Mouse (Mus musculus) forebrain, embryonic 14.5 days (tissue): ENCODE data around the gene Gm17651. TPM values are rescaled to one million over a fixed set of nuclear protein-coding genes. Genes with fewer than 3 reads are reported as not detected.

Experiments
- ATAC-seq: fragments of 200-750 bp; cut with Nextera tagmentation; 2 replicates; pipeline ENCODE4 v1.8.0; 2017; ENCODE audit warnings: mild to moderate bottlenecking, moderate library complexity
- DNase-seq: peaks from one replicate; pipeline ENCODE4 v3.0.0-alpha.2; 2015; ENCODE audit warnings: low spot score
- H3K27ac ChIP-seq: fragments of 300-500 bp; sonication (generic); 2 replicates; pipeline ENCODE4 v1.5.1; 2014; ENCODE audit warnings: low read depth, mild to moderate bottlenecking, control low read depth, low read length, moderate library complexity
- H3K27me3 ChIP-seq: fragments of 300-500 bp; sonication (generic); replicated peaks from 2 replicates; pipeline ENCODE4 v1.6.1; 2014; ENCODE audit warnings: low read length, control low read depth, mixed read lengths; ENCODE audit not compliant: control insufficient read depth, insufficient read depth
- H3K36me3 ChIP-seq: fragments of 300-500 bp; sonication (generic); 2 replicates; pipeline ENCODE4 v1.6.1; 2014; ENCODE audit warnings: low read length, control low read depth; ENCODE audit not compliant: control insufficient read depth, insufficient read depth
- H3K4me1 ChIP-seq: fragments of 300-500 bp; sonication (generic); 2 replicates; pipeline ENCODE4 v1.6.1; 2014; ENCODE audit warnings: antibody characterized with exemption, low read length, control low read depth; ENCODE audit not compliant: control insufficient read depth, insufficient read depth
- H3K4me2 ChIP-seq: fragments of 300-500 bp; sonication (generic); 2 replicates; pipeline ENCODE4 v1.6.1; 2014; ENCODE audit warnings: mild to moderate bottlenecking, control low read depth, low read length
- H3K4me3 ChIP-seq: fragments of 300-500 bp; sonication (generic); 2 replicates; pipeline ENCODE4 v1.5.1; 2014; ENCODE audit warnings: low read depth, low read length, control low read depth
- H3K9ac ChIP-seq: fragments of 300-500 bp; sonication (generic); 2 replicates; pipeline ENCODE4 v1.6.1; 2014; ENCODE audit warnings: mild to moderate bottlenecking, low read length, control low read depth, moderate library complexity
- H3K9me3 ChIP-seq: fragments of 300-500 bp; sonication (generic); replicated peaks from 2 replicates; pipeline ENCODE4 v1.6.1; 2016; ENCODE audit warnings: low read length, control low read depth, mixed read lengths; ENCODE audit not compliant: control insufficient read depth
- WGBS: fragments of 180-500 bp; shearing (Covaris S2); extraction: QIAGEN DNeasy Blood & Tissue Kit; methylation state at CpG from one replicate; pipeline ENCODE4 v1.1.7; 2014; 5-methylcytosine and 5-hydroxymethylcytosine counted together
- polyA plus RNA-seq: library from polyadenylated mRNA; unstranded; fragments of >200 nt; fragmentation: Nextera tagmentation; extraction: Ambion mirVana; gene quantifications from 2 replicates; pipeline ENCODE4 v1.2.1, GENCODE M21; 2014

Gene Gm17651
- polyA plus RNA-seq, 1 experiment from 2014 or later: not detected

DNA sequence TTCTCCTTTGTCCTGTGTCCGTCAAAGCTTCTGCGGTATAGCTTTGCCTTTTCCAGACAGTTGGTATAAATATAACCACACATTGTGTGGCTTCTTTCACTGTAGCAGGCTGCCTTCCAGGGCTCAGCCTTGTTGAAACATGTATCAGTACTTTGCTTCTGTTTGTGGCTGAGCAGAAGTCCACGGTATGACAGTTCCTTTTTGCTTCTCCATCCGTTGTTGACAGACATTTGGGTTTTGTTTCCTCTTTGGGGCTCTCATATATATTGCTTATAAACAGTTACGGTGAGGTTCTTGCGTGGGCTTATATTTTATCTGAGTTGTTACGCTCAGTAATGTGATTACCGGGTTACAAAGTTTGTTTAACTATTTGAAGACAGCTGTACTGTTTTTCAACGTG, 9.0 kb downstream of the Gm17651 start:
- no peak overlapping the region for H3K4me3 ChIP-seq
- no peak overlapping the region for H3K27ac ChIP-seq
- no peak overlapping the region for H3K9ac ChIP-seq
- no peak overlapping the region for H3K4me2 ChIP-seq
- H3K9me3 ChIP-seq: no peaks in the 10 kb centered on the region
- peaks cover 45% of the 10 kb centered on the region for H3K36me3 ChIP-seq
- 93% methylated on average over 9 of the region's 9 CpGs for WGBS
- H3K27me3 ChIP-seq: no peaks in the 10 kb centered on the region
- H3K4me1 ChIP-seq: no peaks in the 10 kb centered on the region
- no peak for DNase-seq
- ATAC-seq: no peak

DNA sequence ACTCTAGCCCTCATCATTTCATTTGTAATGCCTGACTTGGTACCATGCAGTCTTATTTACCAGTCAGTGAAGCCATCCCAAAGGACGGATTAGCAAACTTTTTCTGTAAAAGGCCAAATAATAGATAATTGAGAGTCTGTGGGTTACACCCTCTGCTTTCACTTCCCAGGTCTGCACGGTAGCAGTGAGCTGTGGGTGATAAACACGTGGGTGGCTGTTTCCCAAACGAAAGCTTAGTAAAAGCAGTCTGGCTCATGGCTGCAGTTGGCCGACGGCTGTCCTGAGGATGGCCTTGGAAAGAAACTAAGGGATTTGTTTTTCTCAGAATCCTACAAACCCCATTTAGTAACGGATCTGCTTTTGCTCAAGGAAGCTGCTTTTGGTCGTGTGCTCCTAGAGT, 13.3 kb downstream of the Gm17651 start:
- 67% methylated on average over 8 of the region's 8 CpGs for WGBS
- Histone ChIP-seq H3K9me3 (no peaks in the 10 kb centered on the region), H3K9ac (no peak overlapping the region), H3K27me3 (no peaks in the 10 kb centered on the region), H3K36me3 (peaks cover 19% of the 10 kb centered on the region), H3K4me2 (no peak overlapping the region), H3K4me3 (no peak overlapping the region), H3K27ac (no peak overlapping the region), H3K4me1 (peaks cover 5% of the 10 kb centered on the region; the same call in 1 of the 2 replicates)
- DNase-seq: no peak
- no peak for ATAC-seq

DNA sequence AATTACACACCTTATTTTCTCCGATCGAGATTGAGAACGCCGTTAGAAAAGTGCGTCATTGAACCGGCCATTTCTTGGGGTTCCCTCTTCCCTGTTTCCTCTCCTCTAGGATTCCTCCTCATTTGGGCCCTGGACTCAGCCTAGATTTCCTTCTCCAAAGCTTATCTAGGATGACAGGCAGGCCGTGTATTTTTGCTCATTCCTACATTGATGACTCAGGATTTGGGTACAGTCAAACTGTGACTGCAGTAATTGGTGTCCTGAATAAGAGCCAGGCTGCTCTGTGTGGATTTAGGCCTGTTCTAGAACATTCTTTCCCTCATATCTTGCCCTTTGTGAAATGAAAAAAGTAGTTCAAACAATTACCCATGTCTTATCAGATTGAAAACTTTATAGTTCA, 14.7 kb downstream of the Gm17651 start:
- Histone ChIP-seq H3K27ac (no peak overlapping the region), H3K9ac (no peak overlapping the region; the same call in 1 of the 2 replicates), H3K4me2 (no peak overlapping the region), H3K9me3 (no peaks in the 10 kb centered on the region), H3K27me3 (no peaks in the 10 kb centered on the region), H3K4me3 (no peak overlapping the region), H3K36me3 (peaks cover 12% of the 10 kb centered on the region; the same call in 1 of the 2 replicates), H3K4me1 (peaks cover 5% of the 10 kb centered on the region; the same call in 1 of the 2 replicates)
- DNase-seq (no peak), ATAC-seq (no peak)
- WGBS: 94% methylated on average over 7 of the region's 7 CpGs

DNA sequence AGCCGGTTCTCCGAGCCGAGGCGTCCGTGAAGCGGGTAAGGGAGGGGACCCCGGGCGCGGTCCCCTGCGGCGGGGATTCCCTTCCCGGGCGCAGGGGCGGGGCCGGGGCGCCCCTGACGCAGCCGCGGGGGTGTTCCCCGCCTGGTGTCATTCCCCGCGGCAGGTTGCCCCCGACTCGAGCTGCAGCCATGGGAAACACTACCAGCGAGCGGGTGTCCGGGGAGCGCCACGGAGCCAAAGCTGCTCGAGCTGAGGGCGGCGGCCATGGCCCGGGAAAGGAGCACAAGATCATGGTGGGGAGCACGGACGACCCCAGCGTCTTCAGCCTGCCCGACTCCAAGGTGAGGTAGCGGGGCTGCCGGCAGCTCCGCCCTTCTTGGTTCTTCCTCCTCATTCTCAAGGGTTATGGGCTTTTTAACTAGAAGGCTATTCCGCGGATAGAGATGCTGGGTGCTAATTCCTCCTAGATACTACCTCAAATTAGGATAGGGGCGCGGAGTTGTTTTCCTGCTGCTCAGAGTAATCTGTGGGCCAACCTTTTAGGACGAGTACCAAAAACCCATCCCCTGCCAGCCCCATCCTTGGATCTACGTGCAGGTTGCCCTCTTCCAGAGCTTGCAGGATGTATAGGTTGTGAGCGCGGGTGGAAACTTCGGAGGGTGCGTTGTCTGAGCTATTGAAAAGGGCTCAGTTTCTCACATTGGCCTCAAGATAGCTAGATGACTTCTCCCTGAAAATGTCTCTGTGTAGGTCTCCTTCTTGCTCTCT, 15.9 kb downstream of the Gm17651 start:
- no peaks in the 10 kb centered on the region for H3K9me3 ChIP-seq
- peak overlapping the region; percentile 72 for H3K9ac ChIP-seq
- under 1% methylated on average over 42 of the region's 50 CpGs for WGBS
- ATAC-seq: peak; percentile 85
- no peaks in the 10 kb centered on the region for H3K27me3 ChIP-seq
- 0 out of 2 replicates have a peak, but pooled peaks cover 7% of the 10 kb centered on the region for H3K36me3 ChIP-seq
- peak overlapping the region; percentile 58; the same call in 1 of the 2 replicates for H3K27ac ChIP-seq
- peak overlapping the region; percentile 67 for H3K4me2 ChIP-seq
- peak overlapping the region; percentile 77 for H3K4me3 ChIP-seq
- H3K4me1 ChIP-seq: peaks cover 5% of the 10 kb centered on the region; the same call in 1 of the 2 replicates
- DNase-seq: no peak

DNA sequence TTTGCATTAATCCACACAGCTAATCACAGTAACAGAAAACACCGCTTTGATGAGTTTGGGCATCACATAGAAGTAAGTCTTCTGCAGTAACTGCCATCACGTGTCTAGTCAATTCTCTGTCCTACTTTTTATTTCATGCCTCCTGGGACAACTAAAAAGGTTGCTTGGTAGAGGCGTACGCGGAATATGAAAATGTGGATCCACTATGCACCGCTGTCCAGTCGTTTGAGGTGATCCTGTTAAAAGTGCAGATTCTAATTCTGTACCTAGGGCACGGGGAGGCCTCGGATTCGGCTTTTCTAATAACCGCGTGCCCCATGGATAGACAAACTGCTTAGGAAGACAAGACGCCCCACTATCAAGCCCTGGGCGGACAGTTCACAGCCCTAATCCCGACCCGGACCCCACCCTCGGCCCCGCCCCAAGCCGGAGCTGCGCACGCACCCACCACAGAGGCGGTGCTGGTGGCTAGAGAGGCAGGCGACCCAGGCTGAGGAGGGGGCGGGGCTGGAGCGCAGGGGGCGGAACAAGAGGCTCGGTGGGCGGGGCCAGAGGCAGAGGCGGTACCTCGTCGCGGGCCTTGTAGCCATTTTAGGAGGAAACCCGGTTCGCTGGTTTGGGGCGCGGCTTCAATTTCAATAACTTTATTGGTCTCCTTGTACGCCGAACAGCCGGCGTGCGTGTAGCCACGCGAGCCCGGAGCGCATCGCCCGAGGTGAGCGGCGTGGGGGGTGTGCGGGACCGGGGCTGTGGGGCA, 16.7 kb downstream of the Gm17651 start, which contains the start of gene Prkab2:
Gene Prkab2 (plus strand): TSS at position 539 of the 757 bp plus-strand sequence.
- Histone ChIP-seq H3K9me3 (no peaks in the 10 kb centered on the region), H3K9ac (peak within 1 kb of the TSS; percentile 72), H3K36me3 (0 out of 2 replicates have a peak, but pooled peaks cover 5% of the 10 kb centered on the region), H3K4me1 (peaks cover 5% of the 10 kb centered on the region; the same call in 1 of the 2 replicates), H3K4me2 (peak within 1 kb of the TSS; percentile 67), H3K4me3 (peak within 1 kb of the TSS; percentile 77), H3K27me3 (no peaks in the 10 kb centered on the region), H3K27ac (peak within 1 kb of the TSS; percentile 58; the same call in 1 of the 2 replicates)
- ATAC-seq (peak; percentile 97), DNase-seq (peak; percentile 98)
- WGBS: 2% methylated on average over 49 of the region's 51 CpGs

DNA sequence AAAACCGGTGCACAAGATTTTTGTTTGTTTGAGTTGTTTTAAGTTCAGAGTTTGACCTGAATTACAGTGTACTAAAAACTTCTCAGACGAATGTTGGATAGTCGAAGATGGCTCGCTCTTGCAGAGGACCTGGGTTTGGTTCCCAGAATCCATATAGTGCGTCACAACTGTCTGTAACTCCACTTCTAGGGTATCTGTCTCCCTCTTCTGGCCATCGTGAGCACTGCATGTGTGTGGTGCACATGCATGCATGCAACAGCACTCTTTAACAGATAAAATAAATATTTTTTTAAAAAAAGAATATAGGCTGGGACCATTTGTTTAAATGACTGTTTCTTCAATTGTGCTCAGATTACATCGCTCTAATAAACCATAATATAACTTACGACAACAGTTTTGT, 19.6 kb downstream of the Gm17651 start:
- no peaks in the 10 kb centered on the region for H3K9me3 ChIP-seq
- no peak for DNase-seq
- no peaks in the 10 kb centered on the region for H3K36me3 ChIP-seq
- WGBS: 78% methylated on average over 8 of the region's 8 CpGs
- H3K4me1 ChIP-seq: peaks cover 5% of the 10 kb centered on the region; the same call in 1 of the 2 replicates
- no peak overlapping the region for H3K4me2 ChIP-seq
- no peaks in the 10 kb centered on the region for H3K27me3 ChIP-seq
- H3K9ac ChIP-seq: no peak overlapping the region
- H3K4me3 ChIP-seq: no peak overlapping the region
- H3K27ac ChIP-seq: no peak overlapping the region
- ATAC-seq: no peak

DNA sequence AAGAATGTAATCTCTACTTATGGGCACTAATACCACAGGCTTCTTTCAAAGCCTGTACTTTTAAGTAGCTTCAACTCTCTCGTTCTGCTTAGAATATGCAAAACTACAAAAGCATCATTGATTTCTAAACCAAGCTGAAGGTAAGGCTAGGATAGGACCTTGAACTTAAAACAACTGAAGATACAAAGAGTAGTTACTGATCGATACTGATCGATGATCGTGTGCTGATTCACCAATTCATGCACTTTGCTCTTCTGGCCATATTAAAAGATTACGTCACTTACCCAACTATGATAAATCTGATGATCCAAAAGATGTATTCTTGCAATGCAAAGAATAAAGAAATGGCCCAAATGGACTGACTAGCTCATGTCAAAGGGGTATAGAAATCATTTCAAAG, 20.7 kb downstream of the Gm17651 start:
- WGBS: 92% methylated on average over 5 of the region's 5 CpGs
- H3K4me1 ChIP-seq: no peaks in the 10 kb centered on the region
- no peak overlapping the region for H3K27ac ChIP-seq
- H3K27me3 ChIP-seq: no peaks in the 10 kb centered on the region
- no peak overlapping the region for H3K4me3 ChIP-seq
- DNase-seq (no peak), ATAC-seq (no peak)
- no peaks in the 10 kb centered on the region for H3K9me3 ChIP-seq
- no peak overlapping the region for H3K9ac ChIP-seq
- H3K4me2 ChIP-seq: no peak overlapping the region
- H3K36me3 ChIP-seq: no peaks in the 10 kb centered on the region

DNA sequence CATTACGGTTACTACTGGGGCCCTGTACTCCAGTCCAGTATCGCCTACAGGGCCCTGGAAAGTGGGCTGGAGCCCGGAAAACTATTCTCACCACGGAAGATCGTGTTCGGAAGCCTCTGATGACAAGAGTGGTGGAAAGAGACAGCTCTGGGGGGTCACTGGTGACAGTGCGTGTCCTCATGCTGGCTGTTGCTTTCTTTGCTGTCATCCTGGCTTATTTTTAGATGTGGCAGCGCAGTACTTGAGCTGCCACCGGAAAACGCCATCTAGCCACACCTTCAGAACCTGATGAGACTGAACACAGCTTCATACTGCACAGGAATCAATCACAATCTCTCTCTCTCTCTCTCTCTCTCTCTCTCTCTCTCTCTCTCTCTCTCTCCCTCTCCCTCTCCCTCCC, 22.9 kb downstream of the Gm17651 start:
- no peaks in the 10 kb centered on the region for H3K27me3 ChIP-seq
- H3K9ac ChIP-seq: no peak overlapping the region
- H3K9me3 ChIP-seq: no peaks in the 10 kb centered on the region
- ATAC-seq (no peak), DNase-seq (no peak)
- no peak overlapping the region for H3K4me2 ChIP-seq
- H3K4me3 ChIP-seq: no peak overlapping the region
- H3K27ac ChIP-seq: no peak overlapping the region
- H3K4me1 ChIP-seq: no peaks in the 10 kb centered on the region
- WGBS: 83% methylated on average over 10 of the region's 10 CpGs
- no peaks in the 10 kb centered on the region for H3K36me3 ChIP-seq
